Mouse (Mus musculus) frontal cortex, adult (tissue): ENCODE measurements at regions not wholly inside any gene's neighbourhood (a gene's known extent, or its start where the extent isn't known, plus 50 kb on each side); places are given as distances from the start of the nearest gene placed in this dataset.

Experiments used
- ATAC-seq: cut with Nextera tagmentation; 2 replicates; pipeline ENCODE4 v1.9.2; 2017; ENCODE audit warnings: mild to moderate bottlenecking, moderate library complexity, mixed read lengths; ENCODE audit not compliant: low TSS enrichment

GRCm38 (mm10) chr6:143287322-143287721 lies 120.3 kb downstream of the Etnk1 start:
- no peak for ATAC-seq

GRCm38 (mm10) chr6:143288491-143289130 lies 121.6 kb downstream of the Etnk1 start:
- ATAC-seq: peak; percentile 82

GRCm38 (mm10) chr6:143293648-143294047 lies 126.6 kb downstream of the Etnk1 start:
- no peak for ATAC-seq

- no peak for ATAC-seq
These were observed 131.4 kb downstream of the Etnk1 start for GRCm38 (mm10) chr6:143298391-143298790.

- ATAC-seq: no peak
These were observed 134.4 kb downstream of the Etnk1 start for GRCm38 (mm10) chr6:143301414-143301813.

GRCm38 (mm10) chr6:143307327-143307726 lies 140.3 kb downstream of the Etnk1 start:
- ATAC-seq: no peak

- ATAC-seq: no peak
These were observed 148.8 kb downstream of the Etnk1 start for GRCm38 (mm10) chr6:143315859-143316258.

GRCm38 (mm10) chr6:143320426-143320825 lies 153.4 kb downstream of the Etnk1 start:
- peak; percentile 78 for ATAC-seq

GRCm38 (mm10) chr6:143324636-143325035 lies 157.6 kb downstream of the Etnk1 start:
- no peak for ATAC-seq

GRCm38 (mm10) chr6:143326956-143327722 lies 160.1 kb downstream of the Etnk1 start:
- ATAC-seq: no peak

GRCm38 (mm10) chr6:143327788-143328187 lies 160.8 kb downstream of the Etnk1 start:
- ATAC-seq: peak; percentile 14

GRCm38 (mm10) chr6:143328202-143328601 lies 161.2 kb downstream of the Etnk1 start:
- peak; percentile 95 for ATAC-seq

GRCm38 (mm10) chr6:143329096-143329495 lies 162.1 kb downstream of the Etnk1 start:
- no peak for ATAC-seq

- no peak for ATAC-seq
These were observed 166.5 kb downstream of the Etnk1 start for GRCm38 (mm10) chr6:143333493-143333892.

GRCm38 (mm10) chr6:143336574-143336973 lies 169.6 kb downstream of the Etnk1 start:
- ATAC-seq: no peak

GRCm38 (mm10) chr6:143349000-143349399 lies 182.0 kb downstream of the Etnk1 start:
- no peak for ATAC-seq

- ATAC-seq: no peak
These were observed 192.5 kb downstream of the Etnk1 start for GRCm38 (mm10) chr6:143359320-143360032.

GRCm38 (mm10) chr6:143361149-143361725 lies 194.2 kb downstream of the Etnk1 start:
- ATAC-seq: no peak

- no peak for ATAC-seq
These were observed 194.9 kb downstream of the Etnk1 start for GRCm38 (mm10) chr6:143361963-143362362.

- ATAC-seq: peak; percentile 59; the same call in 1 of the 2 replicates
These were observed 198.8 kb downstream of the Etnk1 start for GRCm38 (mm10) chr6:143365840-143366239.

GRCm38 (mm10) chr6:143367804-143368203 lies 200.8 kb downstream of the Etnk1 start:
- ATAC-seq: no peak

GRCm38 (mm10) chr6:143368646-143369045 lies 201.6 kb downstream of the Etnk1 start:
- ATAC-seq: no peak
